Mouse (Mus musculus) retina, embryonic 14.5 days (tissue): Measurements from ENCODE around the gene Ajm1.

Experiments used
- DNase-seq: peaks from one replicate; pipeline ENCODE4 v3.0.0-alpha.2; 2015; ENCODE audit warnings: low spot score

Ajm1 gene

GRCm38 (mm10) chr2:25583571-25583970 is 2.0 kb upstream of the Ajm1 start:
- DNase-seq = no peak

- no peak for DNase-seq
Measured at GRCm38 (mm10) chr2:25583120-25583481, 1.5 kb upstream of the Ajm1 start.

GRCm38 (mm10) chr2:25582466-25583119 is 1.0 kb upstream of the Ajm1 start:
- peak; percentile 9 for DNase-seq

DNA sequence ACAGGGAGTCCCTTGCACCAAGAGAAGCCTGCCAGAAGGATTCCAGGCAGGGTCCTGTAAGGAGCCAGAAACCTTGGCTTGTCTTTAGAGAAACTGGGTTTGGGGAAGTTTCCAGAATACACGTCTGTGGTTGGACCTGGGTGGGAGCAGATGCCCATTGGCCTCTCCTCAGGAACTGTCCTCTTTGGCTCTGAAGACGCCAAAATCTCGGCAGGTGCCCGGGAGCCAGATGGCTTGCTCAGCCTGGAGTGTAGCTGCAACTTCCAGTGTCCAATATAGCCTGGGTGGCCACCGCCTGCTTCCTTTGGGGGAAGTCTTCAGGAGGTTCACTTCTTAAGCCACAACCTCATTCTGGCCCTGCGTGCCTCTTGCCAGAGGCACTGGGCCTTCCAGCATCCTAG is 344 bp upstream of the Ajm1 start:
- no peak for DNase-seq

DNA sequence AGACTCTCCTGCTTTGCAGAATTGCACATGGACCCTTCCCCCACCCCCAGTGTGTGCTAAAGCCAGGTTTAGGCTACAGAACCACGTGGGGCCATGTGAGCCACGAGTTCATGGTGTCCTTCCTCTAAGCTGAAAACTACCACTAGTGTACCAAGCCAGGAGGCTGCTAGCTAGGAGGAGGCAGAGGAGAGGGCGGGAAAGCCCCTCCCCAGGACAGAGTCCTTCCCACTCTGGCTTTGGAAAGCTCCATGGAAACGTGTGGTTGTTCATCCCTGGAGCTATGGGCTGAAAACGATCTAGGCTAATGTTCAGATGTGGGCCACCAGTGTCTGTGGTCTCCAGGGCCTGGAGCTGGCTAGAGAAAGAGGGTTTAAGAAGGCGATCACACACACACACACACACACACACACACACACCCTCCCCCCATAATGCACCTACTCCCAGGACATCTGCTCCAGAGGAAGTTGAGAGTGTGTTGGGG is 896 bp downstream of the Ajm1 start:
- no peak for DNase-seq

DNA sequence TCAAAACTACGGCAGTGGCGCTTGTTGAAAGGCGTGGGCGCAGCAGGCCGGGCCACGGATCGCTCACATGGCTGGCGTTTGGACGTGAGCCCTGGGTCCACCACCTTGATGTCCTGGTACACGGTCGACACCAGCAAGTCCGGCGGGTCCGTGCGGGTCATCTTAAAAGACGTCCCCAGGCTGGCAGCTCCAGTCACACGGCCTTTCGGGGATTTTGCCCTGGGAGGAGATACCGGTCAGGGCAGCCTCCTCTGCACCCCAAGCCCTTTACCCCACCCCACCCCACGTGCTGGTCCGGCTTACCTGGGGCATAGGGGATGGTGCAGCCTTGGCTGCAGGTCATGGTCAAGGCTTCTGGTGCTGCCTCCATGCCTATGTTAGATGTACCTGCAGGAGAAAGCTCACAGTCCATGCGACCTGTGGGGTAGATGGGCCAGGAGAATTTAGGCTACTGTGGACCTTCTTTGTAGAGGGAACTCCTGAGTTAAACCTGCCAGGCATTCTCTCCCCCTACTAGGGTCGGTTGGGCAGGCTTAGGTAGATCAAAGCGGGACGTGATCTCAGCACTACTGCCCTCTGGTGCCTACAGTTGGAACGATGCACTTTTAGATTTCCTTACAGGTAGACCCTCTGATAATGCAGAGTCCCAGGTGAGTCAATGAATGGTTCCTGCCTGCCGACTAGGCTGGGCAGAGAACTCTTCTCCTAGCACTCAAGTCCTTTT is 1.7 kb downstream of the Ajm1 start:
- peak; percentile 70 for DNase-seq

DNA sequence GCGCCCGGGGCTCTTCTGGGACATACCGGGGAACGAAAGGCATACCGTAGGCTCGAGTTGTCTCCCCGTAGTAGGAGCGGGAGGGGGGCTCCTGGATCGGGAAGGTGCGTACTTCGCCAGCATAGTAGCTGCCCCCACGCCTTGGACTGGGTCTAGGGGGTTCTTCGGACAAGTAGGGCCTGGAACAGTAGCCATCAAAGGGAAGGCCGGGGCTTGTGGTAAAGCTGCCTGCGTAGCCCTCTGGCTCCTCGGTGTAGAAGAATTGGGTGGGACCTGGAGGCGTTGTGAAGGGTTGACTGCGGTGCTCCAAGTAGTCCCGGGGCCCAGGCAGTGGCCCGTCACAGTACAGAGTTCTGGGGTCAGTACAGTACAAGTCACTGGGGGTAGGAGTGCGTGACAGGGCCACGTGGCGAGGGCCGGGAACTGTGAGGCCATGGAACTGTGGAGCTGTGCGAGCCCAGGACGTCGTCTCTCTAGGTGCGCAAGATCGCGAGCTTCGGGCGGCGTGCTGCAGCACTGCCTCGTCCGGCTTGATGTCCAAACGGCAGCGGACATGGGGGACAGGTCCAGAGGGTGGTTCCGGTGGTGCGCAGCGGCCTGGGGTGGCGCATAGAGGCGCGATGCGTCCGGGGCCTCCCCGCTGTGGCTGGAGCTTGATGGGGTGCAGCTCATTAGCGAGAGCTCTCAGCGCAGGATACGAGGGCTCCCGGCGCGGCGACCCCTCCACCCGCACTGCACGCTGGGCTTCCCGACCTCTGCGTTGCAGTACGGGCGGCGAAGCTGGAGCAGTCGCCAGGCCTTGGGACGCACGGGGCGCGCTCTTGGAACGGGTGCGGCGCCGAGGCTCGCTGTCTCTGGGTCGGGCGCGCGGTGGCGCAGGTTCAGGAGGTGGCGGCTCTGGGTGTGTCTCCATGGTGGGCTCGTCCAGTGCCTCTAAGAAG is 2.5 kb downstream of the Ajm1 start:
- no peak for DNase-seq

DNA sequence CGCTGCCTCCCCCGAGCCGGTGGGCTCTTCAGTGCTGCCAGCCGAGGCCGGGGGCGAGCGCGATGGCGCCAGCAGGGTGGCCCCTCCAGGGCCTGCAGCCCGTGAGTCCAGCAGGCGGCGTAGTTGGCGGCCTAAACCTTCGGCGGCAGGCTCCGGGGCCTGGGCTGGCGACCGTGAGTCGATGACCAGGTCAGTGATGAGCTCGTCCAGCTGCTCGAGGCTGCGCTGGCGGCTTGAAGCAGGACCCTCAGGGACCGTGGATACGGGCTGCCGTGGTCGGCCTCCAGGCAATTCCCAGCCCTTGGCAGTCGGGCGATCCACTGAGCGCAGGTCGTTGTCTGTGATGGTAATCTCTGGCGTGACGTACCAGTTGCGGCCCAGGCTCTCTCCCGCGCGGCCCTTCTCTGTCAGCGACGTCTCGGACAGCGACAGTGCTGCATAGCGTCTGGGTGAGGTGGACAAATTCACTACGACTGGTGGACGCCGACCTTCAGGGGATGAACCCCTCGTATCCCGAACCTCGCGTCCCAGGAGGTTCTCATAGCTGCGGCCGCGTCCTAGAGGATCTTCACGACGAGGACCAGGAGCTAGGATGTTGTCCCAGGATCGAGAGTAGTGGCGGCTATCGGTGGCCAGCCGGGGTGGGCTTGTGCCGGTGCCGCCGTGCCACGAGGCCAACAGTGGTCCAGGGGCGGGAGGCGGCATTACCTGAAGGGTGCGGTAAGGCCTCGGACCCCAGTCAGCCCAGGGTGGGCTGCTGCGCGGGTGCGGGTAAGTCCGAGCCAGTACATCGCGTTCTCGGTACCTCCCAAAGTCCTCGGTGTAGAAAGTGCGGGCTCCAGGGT is 3.4 kb downstream of the Ajm1 start:
- DNase-seq = peak; percentile 55

GRCm38 (mm10) chr2:25576965-25577891 is 4.3 kb downstream of the Ajm1 start:
- DNase-seq = no peak

GRCm38 (mm10) chr2:25576028-25576850 is 5.3 kb downstream of the Ajm1 start:
- no peak for DNase-seq

DNA sequence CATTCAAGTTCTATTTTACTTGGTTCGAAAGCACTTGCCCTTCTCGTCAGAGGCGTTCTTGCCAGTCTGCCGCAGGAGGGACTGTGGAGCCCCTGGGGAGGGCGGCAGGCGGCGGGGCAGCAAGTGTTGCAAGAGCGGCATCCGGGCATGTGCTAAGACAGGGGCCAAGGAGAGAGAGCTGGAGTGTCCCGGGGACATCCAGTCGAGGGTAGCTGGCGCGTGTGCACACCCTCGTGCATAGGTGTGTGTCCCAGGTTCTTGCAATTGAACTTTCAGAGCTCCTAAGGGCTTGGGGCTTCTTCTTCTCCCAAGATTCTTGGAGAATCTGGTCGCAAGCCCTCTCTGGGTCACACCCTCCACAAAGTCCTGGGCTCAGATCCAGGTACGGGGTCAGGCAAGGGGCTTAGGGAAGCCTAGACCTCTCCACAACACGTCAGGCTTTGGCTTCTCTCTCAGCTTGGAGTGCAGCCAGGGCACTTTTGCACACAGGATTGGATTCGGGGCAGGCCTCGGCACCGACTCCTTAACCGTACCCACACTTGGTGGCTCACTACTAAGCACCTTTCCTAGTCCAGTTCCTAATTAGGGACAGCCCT is 6.0 kb downstream of the Ajm1 start:
- DNase-seq = peak; percentile 27

GRCm38 (mm10) chr2:25574579-25575431 is 6.8 kb downstream of the Ajm1 start, which contains the start of the genes Mamdc4 and Phpt1:
TSS of gene Mamdc4 (minus strand) at chr2:25574845.
TSS of gene Phpt1 (minus strand) at chr2:25575224.
- peak; percentile 98 for DNase-seq

DNA sequence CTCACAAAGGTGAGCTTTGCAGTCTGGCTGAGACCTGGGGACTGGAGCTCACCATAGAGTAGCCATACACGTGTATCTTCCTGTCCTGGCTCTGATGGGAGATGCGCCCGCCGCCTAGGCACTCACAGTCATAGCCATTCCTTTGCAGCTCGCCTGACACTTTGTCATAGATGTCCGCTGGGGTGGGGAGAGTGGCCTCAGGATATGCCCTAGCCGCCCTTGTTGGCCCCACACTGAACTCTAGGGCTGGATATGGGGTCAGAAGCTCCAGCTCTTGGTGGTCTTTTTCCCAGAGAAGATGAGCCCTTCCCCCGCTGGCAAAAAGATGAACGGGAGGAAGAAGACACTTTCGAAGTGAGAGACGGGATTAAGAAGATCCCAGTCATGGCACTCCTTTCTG is 7.4 kb downstream of the Ajm1 start:
- no peak for DNase-seq

- no peak for DNase-seq
Measured at GRCm38 (mm10) chr2:25573068-25573467, 8.5 kb downstream of the Ajm1 start.

- DNase-seq = no peak
Measured at GRCm38 (mm10) chr2:25571221-25571620, 10.3 kb downstream of the Ajm1 start.

- no peak for DNase-seq
Measured at GRCm38 (mm10) chr2:25569323-25569722, 12.2 kb downstream of the Ajm1 start.

DNA sequence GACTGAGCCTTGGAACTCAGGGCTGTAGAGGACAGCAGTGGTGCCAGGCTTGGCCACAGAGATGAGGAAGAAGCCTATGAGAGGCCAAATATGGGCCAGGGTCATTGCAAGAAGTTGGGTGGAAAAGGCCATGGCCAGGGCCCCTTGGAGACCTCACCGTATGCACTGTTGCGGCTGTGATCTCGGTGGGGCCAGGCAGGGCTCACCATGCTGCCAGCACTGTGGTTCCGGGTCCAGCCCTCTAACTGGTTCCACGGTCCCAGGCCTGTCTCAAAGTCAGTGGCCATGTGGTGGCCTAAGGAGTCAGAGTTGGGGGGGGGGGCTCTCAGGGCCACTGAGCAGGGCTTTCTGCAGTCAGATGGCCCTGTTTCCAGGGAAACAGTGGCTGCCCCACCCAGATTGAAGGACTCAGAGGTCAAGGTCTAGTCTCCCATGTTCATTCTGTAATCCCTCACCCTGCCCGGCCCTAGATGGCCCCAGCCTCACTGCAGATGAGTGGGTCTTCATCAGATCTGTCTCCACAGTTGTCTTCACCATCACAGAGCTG is 13.0 kb downstream of the Ajm1 start:
- DNase-seq = no peak

- no peak for DNase-seq
Measured at GRCm38 (mm10) chr2:25566558-25566957, 15.0 kb downstream of the Ajm1 start.
